Mouse (Mus musculus) inflammation-experienced regulatory T-cells, adult 6 months (primary cell): ENCODE data around the gene Eif3i. TPM values are rescaled to one million over a fixed set of nuclear protein-coding genes. Genes with fewer than 3 reads are reported as not detected.

Experiments
- ATAC-seq: one replicate; pipeline ENCODE4 v1.8.0; 2017
- polyA plus RNA-seq, 3 experiments: library from polyadenylated mRNA; unstranded; fragments of 100-300 nt; shearing (Covaris generic); gene quantifications; one replicate each; pipeline ENCODE4 v1.2.1; 2017

Eif3i gene
- 100 to 1,000 TPM; 335 to 403 (median 335) TPM for polyA plus RNA-seq

DNA sequence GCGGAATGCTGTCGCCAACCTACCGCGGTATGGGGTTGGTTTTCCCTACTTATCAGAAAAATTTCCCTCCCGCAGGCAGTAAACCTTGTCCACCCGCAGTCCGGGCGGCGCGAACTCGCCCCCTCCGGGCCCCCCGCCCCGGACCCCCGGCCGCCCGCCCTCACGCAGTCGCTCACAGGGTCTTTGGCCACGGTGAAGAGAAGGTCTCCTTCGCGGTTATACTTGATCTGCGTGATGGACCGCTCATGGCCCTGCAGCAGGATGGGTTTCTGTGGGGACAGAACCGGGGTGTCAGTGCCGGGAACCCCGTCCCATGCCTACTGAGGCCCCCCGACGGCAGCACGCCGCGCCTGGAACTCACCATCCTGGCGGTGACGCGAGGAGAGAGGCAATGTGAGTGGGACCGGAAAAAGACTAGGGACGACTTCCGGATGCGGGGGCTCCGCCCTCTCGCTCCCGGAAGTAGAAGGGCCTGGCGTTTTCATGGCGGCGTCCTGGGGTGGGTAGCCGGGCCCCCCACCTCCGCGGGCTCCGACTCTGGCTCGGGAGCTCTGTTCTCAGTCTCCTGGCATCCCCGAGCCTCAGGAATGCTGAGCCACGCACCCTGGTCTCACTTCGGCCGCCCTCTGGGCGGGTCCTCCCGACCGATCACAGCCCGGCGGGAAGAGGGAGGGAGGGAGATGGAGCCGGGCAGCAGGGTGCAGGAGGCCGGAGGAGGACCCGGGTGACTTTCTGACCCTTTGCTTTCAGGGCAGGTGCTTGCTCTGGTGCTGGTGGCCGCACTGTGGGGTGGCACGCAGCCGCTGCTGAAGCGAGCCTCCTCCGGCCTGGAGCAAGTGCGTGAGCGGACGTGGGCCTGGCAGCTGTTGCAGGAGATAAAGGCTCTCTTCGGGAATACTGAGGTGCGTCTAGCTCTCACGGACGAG is at the start of gene Eif3i, which contains the start of gene Tmem234:
Gene Eif3i, minus strand, starts transcription at position 416 of the 926 bp plus-strand sequence.
Gene Tmem234, plus strand, starts transcription at position 436 of the 926 bp plus-strand sequence.
- ATAC-seq: peak; percentile 99

DNA sequence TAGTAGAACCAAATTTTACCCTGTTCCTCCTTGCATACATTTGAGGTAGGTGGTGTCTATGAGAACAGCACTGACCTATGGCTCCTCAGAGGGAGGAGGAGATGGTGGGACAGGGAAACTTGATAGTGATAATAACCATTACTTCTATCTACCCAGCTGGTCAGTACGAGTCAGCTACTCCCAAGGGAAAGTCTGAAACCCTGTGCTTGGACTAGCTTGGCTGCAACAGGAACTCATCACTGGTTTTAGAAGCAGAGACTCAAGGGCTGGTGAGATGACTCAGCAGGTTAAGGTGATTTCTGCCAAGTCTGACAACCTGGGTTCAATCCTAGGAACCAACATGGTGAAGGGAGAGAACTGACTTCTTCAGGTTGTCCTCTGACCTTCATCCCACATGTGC is 48.2 kb upstream of the Eif3i start:
- no peak for ATAC-seq

GRCm38 (mm10) chr4:129645204-129645603 is 44.8 kb upstream of the Eif3i start:
- ATAC-seq: no peak

DNA sequence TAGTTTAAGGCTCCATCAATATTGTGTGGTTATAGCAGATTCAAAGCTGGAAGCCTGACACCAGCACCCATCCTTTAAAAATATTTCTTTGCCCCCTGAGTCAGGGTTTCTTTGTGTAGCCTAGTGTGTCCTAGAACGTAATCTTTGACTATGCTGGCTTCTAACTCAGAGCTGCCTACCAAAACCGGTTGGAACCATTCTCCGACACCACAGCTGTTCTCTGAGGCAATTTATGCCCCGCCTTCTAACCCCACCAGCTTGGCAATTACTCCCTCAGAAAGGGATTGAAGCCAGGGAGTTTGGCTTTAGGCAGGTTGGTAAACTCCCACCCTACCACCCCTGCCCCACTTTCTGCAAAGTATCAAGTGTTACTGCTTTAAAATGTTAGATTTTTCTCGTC is 41.3 kb upstream of the Eif3i start:
- ATAC-seq: no peak

GRCm38 (mm10) chr4:129640638-129641467 is 40.4 kb upstream of the Eif3i start, which contains the start of gene Txlna:
Gene Txlna, minus strand, starts transcription at chr4:129641065.
- ATAC-seq: peak; percentile 93

DNA sequence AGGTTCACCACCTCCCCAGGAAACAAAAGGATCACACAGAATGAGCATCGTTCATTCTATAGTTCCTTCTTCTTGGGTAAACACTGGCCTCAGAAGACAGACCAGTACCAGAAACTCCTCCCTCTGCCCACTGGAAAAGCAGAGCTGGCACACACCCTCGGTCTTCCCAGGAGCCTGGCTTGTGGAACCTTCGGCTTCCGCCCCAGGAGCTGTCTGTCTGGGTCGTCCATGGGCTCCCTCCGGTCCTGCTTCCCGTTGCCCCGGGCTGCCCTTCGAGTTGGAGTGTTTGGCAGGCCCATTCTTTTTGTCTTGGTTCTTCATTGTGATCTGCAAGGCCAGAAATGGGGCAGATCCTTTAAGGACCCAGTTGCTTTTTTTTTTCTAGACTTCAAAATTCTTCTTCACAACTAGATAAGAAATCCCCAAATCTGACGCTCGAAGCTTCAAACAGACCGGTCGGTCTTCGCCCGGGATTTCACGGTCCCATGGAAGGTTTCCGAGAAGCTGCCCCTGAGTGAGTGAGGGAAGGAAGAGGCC is 39.7 kb upstream of the Eif3i start:
- ATAC-seq: no peak

DNA sequence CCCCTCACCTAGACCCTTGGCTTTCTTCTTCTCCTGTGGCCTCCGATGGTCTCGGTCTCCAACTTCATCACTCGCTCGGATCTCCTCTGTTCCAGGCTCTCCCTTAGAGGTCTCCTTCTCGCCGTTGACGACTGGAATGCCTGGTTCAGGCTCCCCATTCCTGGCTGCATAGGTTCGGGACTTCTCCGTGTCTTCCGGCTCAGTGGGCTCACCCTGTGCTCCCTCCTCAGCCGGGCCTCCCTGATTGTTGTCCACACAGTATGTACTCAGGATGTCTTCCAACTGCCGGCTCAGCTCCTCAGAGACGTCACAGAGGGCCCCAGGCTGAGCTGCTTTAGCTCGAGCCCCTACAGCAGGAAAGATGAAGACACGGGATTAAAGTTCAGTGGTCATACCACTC is 38.8 kb upstream of the Eif3i start:
- no peak for ATAC-seq

GRCm38 (mm10) chr4:129633852-129634251 is 33.4 kb upstream of the Eif3i start:
- ATAC-seq: no peak

DNA sequence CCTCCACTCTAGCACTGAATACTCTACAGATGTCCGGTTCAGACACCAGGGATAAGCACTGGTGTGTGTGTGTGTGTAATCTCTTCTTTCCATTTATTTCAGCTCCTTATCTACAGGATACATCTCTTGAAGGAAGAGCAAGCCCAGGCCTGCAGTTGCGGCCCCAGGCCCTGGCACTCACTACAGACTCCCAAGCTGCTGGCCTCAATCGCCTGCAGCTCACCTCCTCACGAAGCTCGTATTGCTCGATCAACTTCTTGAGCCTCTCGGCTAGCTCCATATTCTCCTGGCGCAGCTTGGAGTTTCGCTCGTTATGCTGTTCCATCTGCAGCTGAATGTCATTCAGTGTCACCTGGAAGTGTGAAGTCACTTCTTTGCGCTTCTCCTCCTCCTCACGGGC is 31.4 kb upstream of the Eif3i start:
- ATAC-seq: no peak

GRCm38 (mm10) chr4:129630944-129631343 is 30.5 kb upstream of the Eif3i start:
- no peak for ATAC-seq

DNA sequence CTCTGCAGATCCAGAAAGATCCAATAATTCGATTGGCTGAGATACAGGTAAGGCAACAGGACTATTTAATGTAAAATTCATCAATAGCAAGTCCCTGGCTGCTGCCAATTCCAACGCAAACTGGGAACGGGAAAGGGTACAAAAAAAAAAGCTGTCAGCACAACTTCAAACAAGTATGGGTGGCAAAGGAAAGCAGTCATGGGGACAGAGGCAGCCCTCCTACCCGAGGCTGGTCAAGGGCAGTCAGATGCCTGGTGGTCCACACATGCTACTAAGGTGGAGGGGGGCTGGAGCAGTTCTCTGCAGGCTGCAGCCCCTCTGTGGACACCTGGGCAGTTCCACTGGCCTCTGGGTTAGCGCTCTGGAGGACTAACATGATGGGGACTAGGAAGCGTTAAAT is 25.6 kb upstream of the Eif3i start:
- ATAC-seq: no peak

- ATAC-seq: no peak
Measured at GRCm38 (mm10) chr4:129625496-129625895, 25.0 kb upstream of the Eif3i start.

GRCm38 (mm10) chr4:129625029-129625370 is 24.6 kb upstream of the Eif3i start:
- peak; percentile 5 for ATAC-seq

DNA sequence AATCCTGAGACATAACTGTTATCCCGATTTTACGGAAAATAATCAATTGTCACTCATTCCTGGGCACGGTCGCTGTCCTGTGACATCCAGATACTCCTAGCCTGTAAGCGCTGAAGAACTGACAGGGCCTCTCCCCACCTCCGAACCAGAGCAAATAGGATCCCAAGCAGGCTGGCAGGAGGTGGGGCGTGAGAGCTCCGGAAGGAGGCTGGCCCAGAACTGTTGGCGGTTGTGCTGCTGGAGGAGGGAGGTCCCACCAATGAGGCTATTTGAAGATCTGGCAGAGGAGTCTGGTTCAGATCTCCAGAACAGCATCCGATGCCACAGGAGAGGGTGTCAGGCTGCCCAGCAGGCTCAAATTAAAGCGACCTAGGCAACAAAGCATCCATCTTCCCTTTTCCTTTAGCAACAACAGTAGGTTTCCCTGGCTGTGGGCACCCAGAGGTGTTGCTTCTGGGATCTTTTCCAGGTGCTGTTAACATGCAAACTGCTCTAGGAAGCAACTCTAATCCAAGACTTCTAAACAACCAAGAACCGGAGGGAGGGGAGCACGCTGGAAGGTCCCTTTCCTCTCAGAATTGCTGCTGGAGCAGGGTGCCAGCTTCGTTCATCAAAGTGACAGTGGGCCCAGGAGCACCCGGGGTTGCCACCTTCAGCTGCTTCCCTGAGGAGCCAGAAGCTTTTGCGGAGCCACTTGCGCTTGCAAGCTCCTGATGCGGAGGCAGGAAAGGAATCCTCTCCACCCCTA is 24.0 kb upstream of the Eif3i start:
- ATAC-seq: peak; percentile 96

DNA sequence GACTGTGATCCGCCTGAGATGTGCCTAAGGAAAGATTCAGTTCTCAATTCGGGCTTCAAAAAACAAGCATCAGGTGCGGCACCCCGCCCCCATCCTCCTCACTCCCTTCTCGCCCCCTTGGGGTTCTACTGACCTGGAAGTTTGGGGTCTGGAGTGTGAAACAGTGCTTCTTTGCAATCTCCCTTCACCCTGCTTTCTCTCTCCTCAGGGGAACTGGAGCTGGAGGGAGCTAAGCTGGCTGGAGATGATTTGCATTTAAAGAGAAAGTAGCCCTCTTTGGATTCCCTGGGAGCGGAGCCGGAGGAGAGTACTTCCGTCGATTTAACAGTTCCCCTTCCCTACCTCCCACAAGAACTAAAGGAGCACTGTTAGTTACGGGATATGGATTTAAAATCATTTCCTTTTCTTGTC is 23.2 kb upstream of the Eif3i start, which contains the start of gene Ccdc28b:
Gene Ccdc28b, minus strand, starts transcription at position 267 of the 411 bp plus-strand sequence.
- ATAC-seq: no peak

DNA sequence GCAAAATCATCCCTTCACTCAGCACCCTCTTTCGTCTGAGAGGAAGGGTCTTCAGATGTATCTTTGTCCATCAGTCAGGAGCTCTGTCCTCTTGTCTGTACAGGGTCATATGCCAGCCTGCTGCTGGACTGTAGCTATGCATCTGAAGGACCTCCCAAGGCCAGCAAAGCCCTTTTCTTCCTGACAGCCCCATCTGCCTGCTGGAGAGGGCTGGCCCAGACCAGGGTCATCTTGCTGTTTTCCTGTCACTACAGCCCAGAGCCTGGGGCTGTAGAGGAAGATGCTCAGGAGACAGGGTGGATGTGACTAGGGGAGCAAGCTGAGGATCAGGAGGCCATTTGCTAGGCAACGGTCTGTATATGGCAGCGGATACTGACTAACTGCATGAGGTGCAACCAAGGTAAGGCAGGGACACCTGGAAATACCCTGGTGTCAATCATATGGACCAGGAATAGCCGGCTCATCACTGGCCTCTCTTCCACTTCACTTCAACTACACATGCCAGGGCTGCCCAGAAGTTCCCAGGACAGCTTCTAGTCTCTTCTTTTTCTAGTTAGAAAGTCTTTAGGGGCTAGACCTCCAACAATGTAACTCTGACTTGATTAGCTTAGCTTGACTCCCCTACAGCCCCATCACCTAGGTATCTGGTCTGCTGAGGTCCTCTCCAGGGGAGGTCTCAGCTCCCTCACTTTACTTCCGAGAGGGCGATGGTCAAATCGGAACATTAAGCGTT is 22.5 kb upstream of the Eif3i start:
- no peak for ATAC-seq

DNA sequence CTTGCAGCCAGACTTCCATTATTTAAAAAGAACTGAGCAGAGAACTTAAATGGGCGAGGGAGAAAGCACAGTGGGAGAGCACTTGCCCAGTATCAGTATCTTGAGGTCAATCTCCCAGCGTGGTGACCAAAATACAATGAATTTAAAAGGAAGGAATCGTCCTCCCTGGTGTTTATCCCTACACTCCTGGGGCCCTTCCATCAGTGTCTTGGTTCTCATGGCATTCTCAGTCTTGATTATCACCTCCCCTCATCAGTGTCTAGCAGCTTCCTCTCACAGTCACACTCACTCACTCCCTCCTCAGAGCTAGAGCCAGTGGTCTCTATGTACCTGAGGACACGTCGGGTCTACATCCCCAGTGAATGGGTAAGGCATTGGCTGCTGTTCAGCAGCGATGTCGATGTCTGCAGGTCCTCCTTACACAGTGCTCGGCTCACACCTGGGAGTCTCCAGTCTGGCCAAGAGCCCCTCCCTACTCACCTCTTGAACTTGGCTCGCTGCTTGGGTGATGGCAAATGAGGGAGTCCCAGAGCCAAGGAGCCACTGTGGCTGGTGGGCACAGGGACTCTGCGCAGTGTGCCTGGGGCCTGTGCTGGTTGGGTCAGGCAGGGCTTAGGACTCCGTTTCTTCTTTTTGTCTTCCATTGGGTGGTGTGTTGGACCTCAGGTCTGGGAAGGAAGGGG is 21.8 kb upstream of the Eif3i start:
- ATAC-seq: no peak

- ATAC-seq: no peak
Measured at GRCm38 (mm10) chr4:129621283-129621841, 20.9 kb upstream of the Eif3i start.

- ATAC-seq: no peak
Measured at GRCm38 (mm10) chr4:129620419-129621282, 20.2 kb upstream of the Eif3i start.
